In genomic region chr13:5178996-5179395, GRCm38 (mm10) we compare ENCODE assay signal across 18 mouse cellular contexts.
DNase-seq lines count a peak whose midpoint lies in the region; ATAC-seq and TF ChIP-seq lines count a peak whose summit lies in the region.
"Had no signal": no experiment of that assay in that cellular context is flagged by ENCODE, and none has a peak within 500 bp of the region (broad histone marks: within the 10 kb centered on the region; RNA-seq: fewer than 3 reads in every experiment).

No protein-coding gene starts in this region.

- 46% methylated on average over 4 of the region's 4 CpGs for WGBS in hindbrain, embryonic 14.5 days
- WGBS in hindbrain, embryonic 11.5 days, result 68% methylated on average over 4 of the region's 4 CpGs
- 31% methylated on average over 4 of the region's 4 CpGs for WGBS in midbrain, postnatal 0 days

- H3K36me3 ChIP-seq in hindbrain, embryonic 14.5 days (replicated peaks; ENCODE audit: control insufficient read depth, insufficient read depth), result no peaks in the 10 kb centered on the region
- no peaks in the 10 kb centered on the region for H3K36me3 ChIP-seq in hindbrain, embryonic 11.5 days (ENCODE audit: control insufficient read depth, insufficient read depth, low read length)
- H3K36me3 ChIP-seq in midbrain, postnatal 0 days (ENCODE audit: insufficient read depth, low read length), result no peaks in the 10 kb centered on the region
- H3K36me3 ChIP-seq: embryonic facial prominence, embryonic 10.5 days; forebrain, embryonic 15.5 days; heart, embryonic 13.5 days; intestine, embryonic 15.5 days had no signal

- H3K9ac ChIP-seq in hindbrain, embryonic 14.5 days, result no peak overlapping the region
- H3K9ac ChIP-seq in hindbrain, embryonic 11.5 days (ENCODE audit: low read depth, low read length), result no peak overlapping the region
- no peak overlapping the region for H3K9ac ChIP-seq in midbrain, postnatal 0 days (replicated peaks; ENCODE audit: low read length, poor library complexity, severe bottlenecking)
- H3K9ac ChIP-seq: forebrain, embryonic 15.5 days; heart, embryonic 13.5 days; intestine, embryonic 15.5 days had no signal

- DNase-seq in hindbrain, embryonic 14.5 days (ENCODE audit: low spot score), result no peak
- DNase-seq in hindbrain, embryonic 11.5 days (ENCODE audit: low spot score), result no peak
- peak; percentile 69 for DNase-seq in brain, embryonic 14.5 days (ENCODE audit: low read depth)
- peak; percentile 14 for DNase-seq in mesoderm, embryonic 11.5 days (ENCODE audit: low read depth, low spot score)
- DNase-seq in midbrain, postnatal 0 days (ENCODE audit: low spot score), result peak; percentile 17
- DNase-seq in Muller cell, postnatal 12 days (ENCODE audit: inconsistent ontology term), result no peak
- DNase-seq: adrenal gland, adult 8-10 months; adrenal gland, postnatal 36 days; cerebellum, adult 11 months; cerebellum, adult 8-10 months; cerebellum, postnatal 25 days; gastrocnemius, postnatal 36 days; heart, adult 11 months; heart, postnatal 4 days had no signal

- no peaks in the 10 kb centered on the region for H3K4me1 ChIP-seq in hindbrain, embryonic 14.5 days (replicated peaks; ENCODE audit: control insufficient read depth, insufficient read depth, low read length)
- H3K4me1 ChIP-seq in hindbrain, embryonic 11.5 days (replicated peaks; ENCODE audit: control insufficient read depth, insufficient read depth, low read length), result no peaks in the 10 kb centered on the region
- no peaks in the 10 kb centered on the region for H3K4me1 ChIP-seq in midbrain, postnatal 0 days (ENCODE audit: insufficient read depth, low read length)
- H3K4me1 ChIP-seq: embryonic facial prominence, embryonic 10.5 days; heart, embryonic 13.5 days; intestine, embryonic 15.5 days had no signal

- H3K9me3 ChIP-seq in hindbrain, embryonic 14.5 days (ENCODE audit: control insufficient read depth, low read length), result no peaks in the 10 kb centered on the region
- no peaks in the 10 kb centered on the region for H3K9me3 ChIP-seq in hindbrain, embryonic 11.5 days (ENCODE audit: control insufficient read depth, low read length)
- H3K9me3 ChIP-seq in midbrain, postnatal 0 days (ENCODE audit: low read length), result no peaks in the 10 kb centered on the region
- H3K9me3 ChIP-seq: embryonic facial prominence, embryonic 10.5 days; forebrain, embryonic 15.5 days; intestine, embryonic 15.5 days had no signal

- no peak overlapping the region for H3K4me2 ChIP-seq in hindbrain, embryonic 14.5 days (replicated peaks)
- no peak overlapping the region for H3K4me2 ChIP-seq in hindbrain, embryonic 11.5 days (replicated peaks; ENCODE audit: low read depth, low read length)
- no peak overlapping the region for H3K4me2 ChIP-seq in midbrain, postnatal 0 days (ENCODE audit: low read depth, low read length, poor library complexity, severe bottlenecking)
- H3K4me2 ChIP-seq: forebrain, embryonic 15.5 days; heart, embryonic 13.5 days; intestine, embryonic 15.5 days had no signal

- no peak overlapping the region for H3K4me3 ChIP-seq in hindbrain, embryonic 14.5 days (replicated peaks; ENCODE audit: low read length)
- H3K4me3 ChIP-seq in hindbrain, embryonic 11.5 days (ENCODE audit: low read depth, low read length), result no peak overlapping the region
- no peak overlapping the region for H3K4me3 ChIP-seq in midbrain, postnatal 0 days (ENCODE audit: low read depth, low read length)
- H3K4me3 ChIP-seq: embryonic facial prominence, embryonic 10.5 days; forebrain, embryonic 15.5 days; heart, embryonic 13.5 days; intestine, embryonic 15.5 days had no signal

- no peaks in the 10 kb centered on the region for H3K27me3 ChIP-seq in hindbrain, embryonic 14.5 days (ENCODE audit: control insufficient read depth, insufficient read depth, low read length)
- H3K27me3 ChIP-seq in hindbrain, embryonic 11.5 days (ENCODE audit: control insufficient read depth, insufficient read depth, low read length), result no peaks in the 10 kb centered on the region
- H3K27me3 ChIP-seq in midbrain, postnatal 0 days (ENCODE audit: insufficient read depth, low read length), result no peaks in the 10 kb centered on the region
- H3K27me3 ChIP-seq: forebrain, embryonic 15.5 days; heart, embryonic 13.5 days; intestine, embryonic 15.5 days had no signal

- TF ChIP-seq POLR2A in brain, embryonic 14.5 days (IDR thresholded peaks at IDR 0.05; ENCODE audit: borderline replicate concordance, extremely low read depth, insufficient read depth, insufficient read length, poor library complexity, severe bottlenecking), result no peak

- TF ChIP-seq CTCF in brain, embryonic 14.5 days (IDR thresholded peaks at IDR 0.05; ENCODE audit: borderline replicate concordance, extremely low read depth, insufficient read depth, insufficient read length), result no peak
- no peak for TF ChIP-seq CTCF in midbrain, postnatal 0 days (IDR thresholded peaks at IDR 0.05)

- ATAC-seq in hindbrain, embryonic 14.5 days (ENCODE audit: low FRiP score), result no peak
- ATAC-seq in hindbrain, embryonic 11.5 days (ENCODE audit: low FRiP score), result no peak
- ATAC-seq in midbrain, postnatal 0 days (ENCODE audit: low FRiP score), result no peak
- ATAC-seq: forebrain, embryonic 15.5 days; intestine, embryonic 15.5 days had no signal

- peak overlapping the region; percentile 23; the same call in 1 of the 2 replicates for H3K27ac ChIP-seq in hindbrain, embryonic 14.5 days
- no peak overlapping the region for H3K27ac ChIP-seq in hindbrain, embryonic 11.5 days (ENCODE audit: low read depth, low read length)
- H3K27ac ChIP-seq in midbrain, postnatal 0 days (ENCODE audit: low read depth, low read length), result no peak overlapping the region
- H3K27ac ChIP-seq: embryonic facial prominence, embryonic 10.5 days; forebrain, embryonic 15.5 days; heart, embryonic 13.5 days; intestine, embryonic 15.5 days had no signal

Comparison
In these comparisons a context has a peak if more than half of its experiments do, and no peak if none do; other contexts are left out.
1. DNase-seq: peak in brain, embryonic 14.5 days (single experiment), mesoderm, embryonic 11.5 days (single experiment) and midbrain, postnatal 0 days (single experiment); none in hindbrain, embryonic 14.5 days (single experiment), hindbrain, embryonic 11.5 days (single experiment) and Muller cell, postnatal 12 days (single experiment).